Mouse (Mus musculus) gastrocnemius, adult 18-20 months (tissue): ENCODE results near the gene Lsmem1. TPM values are rescaled to one million over a fixed set of nuclear protein-coding genes. Genes with fewer than 3 reads are reported as not detected.

Experiments
- DNase-seq: peaks from one replicate; pipeline ENCODE4 v3.0.0; 2021; ENCODE audit warnings: low spot score
- long read RNA-seq, 2 experiments: library from polyadenylated mRNA; stranded (forward); transcript quantifications; one replicate each; pipeline ENCODE4 v2.0.0; 2021
- total RNA-seq, 2 experiments: library from RNA; stranded (reverse); gene quantifications; 2 replicates each; pipeline ENCODE4 v1.2.3; 2021

The Lsmem1 gene
- total RNA-seq: 10 to 100 TPM; 60.6 to 68.5 TPM
- long read RNA-seq, experiment 1, transcript Lsmem1-201 (4 exons, 1,213 nt): major isoform, 73 of 108 reads
- long read RNA-seq, experiment 1, partial matches to known transcripts: 0 of 108 reads
- long read RNA-seq, experiment 1, other reads (novel, unspliced or antisense): 35 of 108 reads
- long read RNA-seq, experiment 2, transcript Lsmem1-201 (4 exons, 1,213 nt): major isoform, 39 of 76 reads
- long read RNA-seq, experiment 2, partial matches to known transcripts: 0 of 76 reads
- long read RNA-seq, experiment 2, other reads (novel, unspliced or antisense): 37 of 76 reads

DNA sequence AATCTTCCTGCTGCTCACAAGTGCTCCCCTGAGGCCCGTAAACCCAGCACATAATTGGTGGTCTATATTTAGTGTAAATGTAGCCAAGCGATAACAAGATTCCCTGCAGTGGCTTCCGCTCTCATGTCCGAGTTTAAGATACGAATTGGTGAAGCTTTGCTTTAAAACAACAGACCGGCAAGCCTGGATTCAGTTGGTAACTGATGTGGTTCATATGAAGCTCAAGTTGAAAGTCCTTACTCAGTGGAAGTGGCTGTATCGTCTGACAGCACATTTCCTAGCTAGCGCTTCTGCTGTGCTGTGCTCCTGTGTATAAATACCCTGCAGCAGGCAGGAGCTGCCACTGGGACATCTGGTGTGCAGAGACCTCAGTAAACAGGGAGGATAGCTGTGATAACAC lies at the start of gene Lsmem1:
TSS of gene Lsmem1 (minus strand) at position 189 of the 400 bp plus-strand sequence.
- DNase-seq: peak; percentile 56

DNA sequence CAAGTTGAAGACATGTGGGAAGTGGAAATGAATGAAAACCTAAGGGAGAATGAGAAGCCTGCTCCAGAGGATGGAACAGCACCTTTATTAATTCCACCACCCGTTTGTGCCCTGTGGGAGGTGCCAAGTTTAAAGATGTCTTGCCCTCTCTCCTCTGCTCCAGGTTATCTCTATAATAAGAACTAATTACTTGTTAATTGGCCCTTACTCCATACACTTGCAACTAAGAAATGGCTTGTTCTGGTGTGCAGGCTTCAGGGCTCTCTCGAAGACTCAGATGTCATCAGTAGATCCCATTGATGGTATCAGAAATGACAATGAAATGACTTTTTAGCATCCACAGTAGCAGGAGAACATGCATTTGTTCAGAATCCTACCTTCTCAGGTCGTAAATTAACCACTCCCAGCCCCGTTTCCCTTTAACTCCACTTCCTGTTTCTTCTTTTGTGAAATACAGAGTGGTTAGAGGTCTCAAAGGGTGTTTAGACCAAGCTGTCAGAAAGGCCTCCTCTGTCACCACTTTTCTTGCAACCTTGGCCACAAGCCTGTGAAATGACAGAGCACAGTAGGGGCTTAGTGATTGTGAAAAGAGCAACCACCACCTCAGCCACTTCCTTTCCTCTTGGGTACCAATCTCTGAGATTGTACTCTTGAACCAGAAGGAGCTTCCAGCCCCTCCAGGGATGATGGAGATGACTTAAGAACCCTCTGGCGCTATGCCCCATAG lies 49.3 kb upstream of the Lsmem1 start, which contains the start of gene Ifrd1:
TSS of gene Ifrd1 (minus strand) at position 51 of the 727 bp plus-strand sequence.
- DNase-seq: no peak

DNA sequence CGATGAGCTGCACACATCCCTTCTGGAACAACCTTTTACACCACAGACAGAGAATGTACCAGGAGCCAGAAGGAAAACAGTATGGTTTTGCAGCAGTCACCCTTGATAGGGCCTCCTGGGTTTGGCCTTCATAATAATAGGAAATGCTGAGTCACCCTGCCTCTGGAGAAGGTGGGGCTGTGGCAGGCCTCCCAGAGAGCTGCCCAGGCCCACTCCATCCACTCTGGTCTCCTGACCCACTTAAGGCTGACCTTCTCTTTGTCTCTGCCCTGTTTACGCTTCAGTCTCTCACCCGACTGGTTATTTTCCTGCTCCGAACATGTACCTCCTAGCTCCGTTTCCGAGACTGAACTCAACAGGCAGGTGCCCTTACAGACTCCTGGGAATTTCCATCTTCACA lies 48.7 kb upstream of the Lsmem1 start:
- DNase-seq: peak; percentile 9

DNA sequence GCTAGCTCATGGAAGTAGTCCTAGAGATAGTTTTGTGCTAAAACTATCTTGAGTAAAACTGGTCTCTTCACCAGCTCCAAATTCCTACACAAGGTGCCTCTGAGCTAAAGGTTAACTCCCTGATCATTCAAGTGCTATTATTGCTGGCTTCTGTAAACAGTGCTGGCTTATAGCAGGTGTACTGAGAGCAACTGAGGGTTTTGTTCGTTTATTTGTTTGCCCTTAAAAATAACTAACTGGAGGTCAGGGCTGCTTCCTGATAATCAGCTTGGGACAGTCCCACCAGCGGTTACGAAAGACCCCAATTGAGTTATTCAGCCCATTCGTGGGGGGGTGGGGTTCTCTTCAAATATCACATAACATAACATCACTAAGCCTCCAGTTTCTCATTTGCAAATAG lies 48.1 kb upstream of the Lsmem1 start:
- DNase-seq: no peak

DNA sequence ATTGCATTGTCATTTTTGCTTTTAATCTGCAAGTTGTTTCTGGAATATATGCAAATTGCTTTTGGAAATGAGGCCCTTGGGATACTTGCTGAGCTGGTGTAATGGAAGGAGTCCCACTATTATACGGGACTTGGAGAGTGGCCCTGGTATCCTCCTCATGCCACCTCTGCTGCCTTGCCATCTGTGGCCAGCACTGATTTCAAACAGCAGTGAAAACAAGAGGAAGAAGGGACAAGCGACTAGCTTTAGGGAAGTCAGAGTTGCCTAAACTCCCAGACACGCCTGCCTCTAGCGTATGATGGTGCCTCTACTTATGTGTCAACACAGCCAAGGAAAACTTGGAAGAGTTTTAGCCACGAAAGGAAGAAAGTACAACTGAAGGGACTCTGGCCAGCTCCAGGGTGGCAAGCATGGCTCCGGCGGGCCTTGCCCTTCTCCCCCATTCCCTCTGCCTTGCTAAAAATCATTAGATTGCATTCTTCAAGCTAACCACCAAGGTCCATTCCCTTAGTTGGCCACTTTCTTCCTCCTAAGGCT lies 46.2 kb upstream of the Lsmem1 start:
- DNase-seq: no peak

DNA sequence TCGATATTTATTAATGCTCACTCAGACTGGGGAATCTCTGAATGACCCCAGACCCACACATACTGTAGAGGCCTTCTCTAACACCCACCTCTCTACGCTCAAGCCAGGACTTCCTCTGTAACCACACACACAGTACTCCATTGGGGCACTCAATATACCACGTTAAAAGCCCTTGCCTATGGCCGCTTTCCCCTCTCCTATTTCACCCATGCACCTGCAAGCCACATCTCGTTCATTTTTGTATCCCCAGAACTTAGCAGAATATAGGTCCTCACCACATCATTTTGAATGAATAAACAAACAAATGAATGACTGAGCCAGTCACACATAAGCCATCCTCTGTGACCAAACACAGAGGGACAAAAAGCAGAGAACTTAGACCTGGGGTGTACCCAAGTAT lies 45.6 kb upstream of the Lsmem1 start:
- DNase-seq: no peak

DNA sequence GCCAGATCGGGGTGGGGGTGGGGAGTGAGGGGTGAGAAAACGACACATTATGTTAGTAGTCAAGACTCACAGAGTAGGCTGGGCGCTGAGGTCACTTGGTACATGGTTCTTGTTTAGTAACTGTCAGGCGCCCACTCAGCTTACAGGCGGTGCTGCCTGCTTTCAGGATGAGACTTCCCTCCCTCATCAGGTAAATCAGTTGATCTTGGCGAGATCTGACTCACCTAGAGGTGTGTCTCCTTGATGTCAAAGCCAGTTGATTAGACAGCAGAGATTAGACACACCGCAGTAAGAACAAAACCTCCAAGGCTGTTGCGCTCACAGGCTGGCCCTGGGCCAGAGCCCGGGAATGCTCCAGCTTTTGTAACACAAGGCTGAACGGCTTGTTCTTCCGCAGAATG lies 44.5 kb upstream of the Lsmem1 start:
- peak; percentile 44 for DNase-seq

DNA sequence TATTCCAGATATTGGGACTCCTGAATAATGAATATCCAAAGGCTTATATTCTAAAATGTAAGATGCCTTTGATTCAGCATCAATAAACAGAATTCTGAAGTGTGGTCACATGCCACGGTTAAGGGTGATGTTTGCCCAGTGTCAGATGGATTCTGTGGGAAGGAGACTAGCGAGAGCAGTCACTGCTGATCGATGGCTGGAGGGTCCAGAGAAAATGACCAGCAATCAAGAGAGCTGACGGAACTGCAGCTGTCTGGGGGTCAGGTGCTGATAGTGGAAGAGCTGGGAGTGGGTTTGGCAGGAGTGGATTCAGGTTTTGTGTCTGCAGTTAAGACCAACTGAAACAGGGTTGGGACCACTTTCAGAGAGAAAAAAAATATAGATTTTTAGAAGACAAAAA lies 44.0 kb upstream of the Lsmem1 start:
- no peak for DNase-seq

DNA sequence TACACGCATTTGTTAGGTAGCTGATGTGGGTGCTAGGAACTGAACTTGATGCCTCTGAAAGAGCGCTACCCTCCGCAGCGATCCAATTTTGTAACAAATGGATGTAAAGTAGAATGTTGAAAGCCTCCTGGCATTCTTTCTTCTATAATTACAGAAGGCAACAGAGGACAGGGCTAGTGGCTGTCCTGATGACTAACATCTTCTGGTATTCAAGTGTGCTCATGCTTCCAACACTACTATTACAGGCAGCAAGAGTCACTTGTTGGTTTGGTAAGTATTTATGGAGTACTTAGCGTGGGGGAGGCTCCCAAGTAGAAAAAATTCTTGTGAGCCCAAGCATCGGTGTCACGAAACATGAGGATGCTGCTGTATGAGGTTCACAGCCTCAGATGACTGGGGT lies 39.9 kb upstream of the Lsmem1 start:
- no peak for DNase-seq

DNA sequence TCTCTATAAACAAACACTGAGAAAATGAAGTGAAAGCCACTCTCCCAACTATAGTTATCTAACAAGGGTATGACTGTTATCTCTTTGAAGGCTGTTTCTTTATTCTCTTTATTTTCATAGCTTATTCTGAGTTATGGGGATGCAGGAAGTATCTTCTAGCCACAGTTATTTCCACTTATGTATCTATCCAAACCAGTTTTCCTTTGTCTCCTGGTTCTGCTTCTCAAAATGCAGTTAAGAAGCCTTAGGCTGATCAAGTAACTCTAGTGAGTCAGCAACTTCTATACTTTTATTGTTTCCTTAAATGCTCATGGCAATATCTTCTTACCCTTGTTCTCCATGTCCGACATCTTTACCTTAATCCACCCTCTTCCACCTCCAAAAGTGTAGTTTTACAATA lies 32.9 kb upstream of the Lsmem1 start:
- no peak for DNase-seq

DNA sequence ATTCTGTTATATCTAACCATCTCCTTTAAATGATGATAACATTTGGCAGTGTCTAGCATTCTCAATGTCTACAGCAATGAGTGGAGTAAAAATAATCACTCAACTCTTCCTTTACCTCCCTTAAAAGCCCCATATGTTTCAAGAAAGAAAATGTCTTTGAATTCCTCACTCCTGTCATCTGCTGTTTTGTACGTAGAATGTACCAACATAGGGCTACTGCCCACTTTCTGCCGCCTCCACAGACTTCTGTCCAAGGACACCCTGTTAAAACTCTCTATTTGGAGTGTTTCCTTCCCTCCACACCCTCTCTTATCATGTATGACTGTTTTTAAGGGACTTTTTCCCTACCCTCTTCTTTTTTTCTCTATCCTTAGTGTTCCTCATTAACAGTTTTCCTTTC lies 32.3 kb upstream of the Lsmem1 start:
- no peak for DNase-seq

DNA sequence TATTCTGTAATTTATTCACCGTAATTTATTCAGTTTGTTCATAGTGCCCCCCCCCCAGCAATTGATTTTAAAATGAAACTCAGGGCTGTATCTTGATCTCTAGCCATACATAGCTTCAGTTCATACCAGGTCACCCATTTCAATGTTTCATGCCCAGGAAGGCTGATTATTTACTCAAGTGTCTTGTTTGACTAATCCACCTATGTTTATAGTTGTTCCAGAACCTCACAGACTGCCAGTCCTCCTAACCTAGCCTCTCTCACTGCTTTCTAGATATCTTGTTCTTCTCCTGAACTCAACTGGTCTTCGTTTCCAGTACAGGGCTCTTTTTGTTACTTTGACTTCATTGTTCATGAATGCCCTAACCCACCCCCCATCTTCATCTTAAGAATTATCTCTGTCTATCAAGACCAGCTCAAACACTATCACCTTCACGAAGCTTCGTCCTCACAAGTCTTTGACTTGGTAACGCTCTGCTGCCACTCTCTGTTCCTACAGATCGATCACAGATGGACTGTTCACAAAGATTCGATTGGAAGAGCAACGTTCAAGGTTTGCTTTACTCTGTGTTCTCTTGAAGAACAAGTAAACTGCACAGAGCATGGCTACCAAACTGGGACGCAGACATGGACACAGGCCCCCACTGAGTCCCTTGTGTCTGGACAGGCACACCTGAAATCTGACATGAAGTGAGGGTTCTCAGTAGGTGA lies 25.0 kb upstream of the Lsmem1 start:
- no peak for DNase-seq

DNA sequence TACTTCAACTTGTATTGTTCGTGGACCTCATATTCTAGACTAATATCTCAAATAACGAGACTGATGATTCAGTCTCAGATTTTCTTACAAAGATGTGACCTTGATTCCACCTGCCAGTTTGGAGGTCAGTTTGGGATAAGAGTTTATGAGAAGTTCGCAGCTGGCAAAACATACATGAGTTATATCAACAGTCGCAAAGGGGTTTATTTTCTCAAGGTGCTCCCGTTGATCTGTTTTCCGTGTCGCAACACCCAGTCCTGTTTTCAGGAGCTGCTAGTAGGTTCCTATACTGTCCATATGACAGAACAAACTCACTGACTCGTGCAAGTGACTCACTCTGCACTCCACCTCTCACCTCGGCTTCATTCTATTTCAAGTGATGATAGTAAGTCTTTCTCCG lies 24.4 kb upstream of the Lsmem1 start:
- no peak for DNase-seq

DNA sequence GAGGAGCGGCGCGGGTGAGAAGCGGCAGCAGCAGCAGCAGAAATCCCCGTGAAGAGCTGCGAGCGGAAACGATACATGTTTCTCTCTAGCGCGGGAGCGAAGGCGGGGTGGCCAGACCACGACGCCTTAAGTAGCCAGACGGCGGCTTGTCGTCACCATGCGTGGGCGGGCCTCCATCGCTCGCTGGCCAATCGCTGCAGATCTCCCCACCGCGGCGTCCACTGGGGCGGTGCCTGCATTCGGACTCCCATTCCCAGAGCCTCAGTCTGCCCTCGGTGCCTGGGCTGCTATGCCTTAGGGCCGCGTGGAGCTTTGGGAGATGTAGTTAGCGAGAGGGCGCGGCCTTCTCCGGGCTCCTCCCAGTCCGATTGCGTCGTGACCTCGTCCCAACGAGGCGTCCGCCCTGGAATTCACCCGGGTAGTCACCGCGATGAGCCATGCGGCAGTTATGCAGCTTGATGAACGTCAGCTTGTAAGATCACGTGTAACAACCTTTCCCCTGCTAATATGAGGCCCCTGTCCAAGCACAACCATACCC lies 23.9 kb upstream of the Lsmem1 start:
- peak; percentile 99 for DNase-seq

DNA sequence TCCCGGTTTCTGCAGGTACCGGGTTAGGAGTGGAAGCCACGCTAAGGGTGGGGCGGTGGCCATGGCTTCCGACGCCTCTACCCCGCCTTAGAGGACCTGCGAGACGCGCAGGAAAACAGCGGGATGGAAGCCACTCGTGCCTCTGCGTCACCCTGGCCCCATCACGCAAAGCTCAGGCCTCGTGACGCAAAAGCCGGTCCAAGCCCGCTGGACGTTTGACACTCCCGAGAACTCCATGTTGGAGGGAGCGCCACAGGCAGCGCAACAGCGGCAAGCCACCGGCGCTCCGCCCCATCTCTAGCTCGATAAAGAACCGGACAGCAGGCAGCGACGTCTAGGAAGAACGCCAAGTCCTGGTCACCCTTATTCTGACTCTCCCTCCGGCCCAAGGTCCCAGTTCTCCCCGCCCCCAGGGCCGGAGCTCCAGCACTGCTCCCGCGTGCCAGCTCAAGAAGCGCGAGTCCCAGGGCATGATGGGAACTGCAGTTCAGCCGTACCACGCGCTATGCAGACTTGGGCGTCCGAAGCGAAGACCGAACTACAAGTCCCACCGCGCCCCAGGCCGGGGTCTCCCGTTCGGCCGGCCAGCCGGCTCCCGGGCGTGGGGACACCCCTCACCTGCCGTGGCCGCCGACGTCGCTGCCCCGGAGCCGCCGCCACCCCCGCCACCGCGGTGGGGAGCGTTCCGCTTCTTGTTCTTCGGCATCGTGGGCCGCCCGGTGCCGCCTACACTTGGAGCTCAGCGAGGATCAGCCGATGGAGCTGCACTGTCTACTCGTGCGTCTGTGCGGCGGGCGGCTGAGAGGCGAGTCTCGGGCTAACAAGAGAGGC lies 23.2 kb upstream of the Lsmem1 start:
- DNase-seq: peak; percentile 97

DNA sequence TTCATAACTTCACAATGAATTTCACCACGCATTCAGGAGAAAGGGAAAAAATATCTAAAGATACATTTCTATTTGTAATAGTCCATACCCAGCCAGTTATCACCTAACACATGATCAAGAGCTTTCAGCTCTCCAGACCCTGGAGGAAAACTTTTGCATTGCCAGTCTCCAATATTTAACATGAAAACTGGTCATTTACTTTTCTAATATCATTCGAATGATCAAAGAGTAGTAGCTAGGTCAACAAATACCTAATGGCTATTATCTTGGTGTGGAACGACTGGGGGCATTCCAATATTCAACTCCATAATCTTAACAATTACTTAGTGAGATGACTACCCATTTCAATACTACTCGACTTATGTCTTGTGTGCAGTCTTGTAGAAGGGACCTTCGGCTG lies 22.3 kb upstream of the Lsmem1 start:
- DNase-seq: no peak

DNA sequence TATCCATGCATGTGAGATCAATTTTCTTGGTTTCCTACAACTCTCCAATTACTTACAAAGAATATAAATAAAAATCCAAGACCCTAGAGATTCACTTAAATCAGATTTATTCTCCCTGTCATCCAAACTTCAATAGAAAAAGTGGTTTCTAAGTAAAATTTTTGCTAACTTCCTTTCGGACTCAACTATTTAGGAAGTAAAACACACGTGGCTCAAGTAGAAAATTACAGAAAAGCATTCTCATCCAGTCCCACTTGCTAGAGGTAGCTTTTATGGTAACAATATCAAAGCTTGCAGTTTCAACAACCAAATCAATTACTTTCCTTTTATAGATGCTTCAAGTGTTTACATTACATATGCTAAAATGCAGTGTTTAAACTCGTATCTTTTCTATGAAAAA lies 21.6 kb upstream of the Lsmem1 start:
- no peak for DNase-seq

DNA sequence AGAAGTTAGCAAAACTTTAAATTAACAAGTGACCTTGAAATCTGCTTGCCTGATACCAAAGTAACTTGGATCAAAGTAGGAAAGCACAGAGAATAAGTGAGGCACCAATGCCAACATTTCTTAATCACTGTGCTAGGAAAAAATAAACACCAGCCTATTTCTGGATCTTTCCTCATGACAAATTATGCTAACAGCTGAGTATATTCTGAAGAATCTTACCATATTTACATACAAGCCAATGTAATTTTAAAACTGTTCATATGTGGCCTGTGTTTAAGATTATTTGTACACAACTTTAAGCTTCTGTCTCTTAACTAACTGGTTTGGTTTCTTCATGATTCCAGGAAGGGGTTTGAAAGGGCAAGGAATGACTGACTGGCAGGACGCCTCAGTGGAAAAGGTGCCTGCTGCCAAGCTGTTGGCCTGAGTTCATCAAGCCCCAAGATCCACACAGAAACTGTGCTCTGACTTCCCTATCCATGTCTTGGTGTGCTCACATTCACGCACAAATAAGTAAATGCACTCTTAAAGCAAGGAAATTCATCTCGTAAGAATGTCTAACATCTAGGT lies 20.8 kb upstream of the Lsmem1 start:
- DNase-seq: peak; percentile 78

DNA sequence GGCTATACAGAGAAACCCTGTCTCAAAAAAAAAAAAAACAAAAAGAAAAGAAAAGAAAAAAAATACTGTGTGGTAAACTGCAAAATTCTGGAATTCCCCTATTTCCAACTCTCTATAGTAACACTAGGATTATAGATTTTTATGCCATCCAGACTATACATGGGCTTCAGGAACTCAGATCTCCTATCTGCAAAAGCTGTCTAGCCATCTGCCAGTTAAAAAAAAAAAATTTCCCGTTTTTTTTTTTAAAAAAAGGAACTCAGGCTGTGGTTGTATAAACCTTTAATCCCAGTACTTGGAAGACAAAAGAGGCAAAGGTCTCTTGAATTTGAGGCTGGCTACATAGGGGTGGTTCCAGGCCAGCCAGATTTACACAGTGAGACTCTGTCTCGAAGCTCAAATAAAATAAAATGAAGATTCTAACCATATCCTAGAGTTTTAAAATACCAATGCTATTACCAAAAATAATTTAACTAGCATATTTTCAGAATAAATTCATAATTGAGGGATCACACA lies 19.2 kb upstream of the Lsmem1 start:
- no peak for DNase-seq

DNA sequence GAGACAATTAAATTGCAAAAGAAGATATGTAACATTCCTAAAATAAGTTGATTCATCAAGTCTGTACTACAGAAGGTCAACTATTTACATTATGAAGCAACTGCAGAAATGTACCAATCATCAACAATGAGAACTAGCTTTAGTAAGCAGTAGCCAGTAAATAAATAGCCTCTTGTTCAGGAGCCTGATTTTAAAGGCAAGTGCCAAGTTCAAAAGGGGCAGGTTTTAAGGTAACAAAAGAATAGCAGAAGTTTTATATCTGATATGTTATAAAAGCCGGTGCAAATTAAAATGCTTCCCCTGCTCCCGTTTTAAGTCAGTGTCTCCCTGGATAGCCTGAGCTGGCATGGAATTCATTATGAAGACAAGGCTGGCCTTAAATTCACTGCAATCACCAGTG lies 18.5 kb upstream of the Lsmem1 start:
- DNase-seq: no peak
